Mouse (Mus musculus): ENCODE data around the gene Usp48. TPM values are rescaled to one million over a fixed set of nuclear protein-coding genes. Genes with fewer than 3 reads are reported as not detected.

Usp48 gene
- polyA plus RNA-seq, 1 experiment: 109 TPM

GRCm38 (mm10) chr4:137678568-137678967, 85.0 kb downstream of the Usp48 start:
- Histone ChIP-seq H3K27me3 (ENCODE audit: control insufficient read depth, insufficient read depth, low read length) (no peaks in the 10 kb centered on the region; the same call in 1 of the 2 replicates), H3K4me3 (ENCODE audit: control insufficient read depth, insufficient read depth, low read length) (no peak overlapping the region), H3K4me1 (replicated peaks; ENCODE audit: control insufficient read depth, insufficient read depth, low read length) (no peaks in the 10 kb centered on the region), H3K36me3 (ENCODE audit: control insufficient read depth, insufficient read depth, low read length) (no peaks in the 10 kb centered on the region), H3K27ac (ENCODE audit: control insufficient read depth, insufficient read depth, low read length) (no peak overlapping the region)
- WGBS: 49% methylated on average over 9 of the region's 9 CpGs
- DNase-seq: no peak
- TF ChIP-seq POLR2A (IDR thresholded peaks at IDR 0.05; ENCODE audit: control insufficient read depth, extremely low read depth, insufficient read depth, low read length, poor library complexity) (no peak), CTCF (IDR thresholded peaks at IDR 0.05; ENCODE audit: borderline replicate concordance, control insufficient read depth, extremely low read depth, insufficient read depth, low read length, poor library complexity) (no peak)

- no peak overlapping the region for H3K27ac ChIP-seq (ENCODE audit: control insufficient read depth, insufficient read depth, low read length)
- 83% methylated on average over 2 of the region's 2 CpGs for WGBS
- TF ChIP-seq CTCF (IDR thresholded peaks at IDR 0.05; ENCODE audit: borderline replicate concordance, control insufficient read depth, extremely low read depth, insufficient read depth, low read length, poor library complexity) (no peak), POLR2A (IDR thresholded peaks at IDR 0.05; ENCODE audit: control insufficient read depth, extremely low read depth, insufficient read depth, low read length, poor library complexity) (no peak)
- no peaks in the 10 kb centered on the region for H3K4me1 ChIP-seq (replicated peaks; ENCODE audit: control insufficient read depth, insufficient read depth, low read length)
- H3K27me3 ChIP-seq (ENCODE audit: control insufficient read depth, insufficient read depth, low read length): no peaks in the 10 kb centered on the region; the same call in 1 of the 2 replicates
- H3K36me3 ChIP-seq (ENCODE audit: control insufficient read depth, insufficient read depth, low read length): no peaks in the 10 kb centered on the region
- no peak for DNase-seq
- no peak overlapping the region for H3K4me3 ChIP-seq (ENCODE audit: control insufficient read depth, insufficient read depth, low read length)
These were observed 86.5 kb downstream of the Usp48 start for GRCm38 (mm10) chr4:137679979-137680550.

GRCm38 (mm10) chr4:137680721-137681120, 87.2 kb downstream of the Usp48 start:
- TF ChIP-seq POLR2A (IDR thresholded peaks at IDR 0.05; ENCODE audit: control insufficient read depth, extremely low read depth, insufficient read depth, low read length, poor library complexity): no peak
- TF ChIP-seq CTCF (IDR thresholded peaks at IDR 0.05; ENCODE audit: borderline replicate concordance, control insufficient read depth, extremely low read depth, insufficient read depth, low read length, poor library complexity): no peak
- no peaks in the 10 kb centered on the region; the same call in 1 of the 2 replicates for H3K27me3 ChIP-seq (ENCODE audit: control insufficient read depth, insufficient read depth, low read length)
- no peak overlapping the region for H3K27ac ChIP-seq (ENCODE audit: control insufficient read depth, insufficient read depth, low read length)
- H3K36me3 ChIP-seq (ENCODE audit: control insufficient read depth, insufficient read depth, low read length): no peaks in the 10 kb centered on the region
- H3K4me1 ChIP-seq (replicated peaks; ENCODE audit: control insufficient read depth, insufficient read depth, low read length): no peaks in the 10 kb centered on the region
- no peak overlapping the region for H3K4me3 ChIP-seq (ENCODE audit: control insufficient read depth, insufficient read depth, low read length)
- no peak for DNase-seq
- WGBS: 57% methylated on average over 7 of the region's 7 CpGs

- H3K36me3 ChIP-seq (ENCODE audit: control insufficient read depth, insufficient read depth, low read length): no peaks in the 10 kb centered on the region
- H3K27me3 ChIP-seq (ENCODE audit: control insufficient read depth, insufficient read depth, low read length): no peaks in the 10 kb centered on the region; the same call in 1 of the 2 replicates
- H3K4me3 ChIP-seq (ENCODE audit: control insufficient read depth, insufficient read depth, low read length): no peak overlapping the region
- H3K4me1 ChIP-seq (replicated peaks; ENCODE audit: control insufficient read depth, insufficient read depth, low read length): no peaks in the 10 kb centered on the region
- no peak overlapping the region for H3K27ac ChIP-seq (ENCODE audit: control insufficient read depth, insufficient read depth, low read length)
- no peak for DNase-seq
- TF ChIP-seq POLR2A (IDR thresholded peaks at IDR 0.05; ENCODE audit: control insufficient read depth, extremely low read depth, insufficient read depth, low read length, poor library complexity): no peak
- no peak for TF ChIP-seq CTCF (IDR thresholded peaks at IDR 0.05; ENCODE audit: borderline replicate concordance, control insufficient read depth, extremely low read depth, insufficient read depth, low read length, poor library complexity)
- 8% methylated on average over 52 of the region's 52 CpGs for WGBS
These were observed 88.0 kb downstream of the Usp48 start for GRCm38 (mm10) chr4:137681408-137682104.

- 48% methylated on average over 7 of the region's 7 CpGs for WGBS
- H3K27ac ChIP-seq (ENCODE audit: control insufficient read depth, insufficient read depth, low read length): no peak overlapping the region
- no peaks in the 10 kb centered on the region for H3K4me1 ChIP-seq (replicated peaks; ENCODE audit: control insufficient read depth, insufficient read depth, low read length)
- peak; percentile 25 for DNase-seq
- H3K36me3 ChIP-seq (ENCODE audit: control insufficient read depth, insufficient read depth, low read length): no peaks in the 10 kb centered on the region
- TF ChIP-seq POLR2A (IDR thresholded peaks at IDR 0.05; ENCODE audit: control insufficient read depth, extremely low read depth, insufficient read depth, low read length, poor library complexity) (no peak), CTCF (IDR thresholded peaks at IDR 0.05; ENCODE audit: borderline replicate concordance, control insufficient read depth, extremely low read depth, insufficient read depth, low read length, poor library complexity) (peak; percentile 88)
- no peak overlapping the region for H3K4me3 ChIP-seq (ENCODE audit: control insufficient read depth, insufficient read depth, low read length)
- H3K27me3 ChIP-seq (ENCODE audit: control insufficient read depth, insufficient read depth, low read length): no peaks in the 10 kb centered on the region; the same call in 1 of the 2 replicates
These were observed 89.5 kb downstream of the Usp48 start for GRCm38 (mm10) chr4:137682961-137683453.

GRCm38 (mm10) chr4:137684830-137685343, 91.3 kb downstream of the Usp48 start:
- Histone ChIP-seq H3K27ac (ENCODE audit: control insufficient read depth, insufficient read depth, low read length) (no peak overlapping the region), H3K36me3 (ENCODE audit: control insufficient read depth, insufficient read depth, low read length) (no peaks in the 10 kb centered on the region), H3K4me1 (replicated peaks; ENCODE audit: control insufficient read depth, insufficient read depth, low read length) (no peaks in the 10 kb centered on the region), H3K27me3 (ENCODE audit: control insufficient read depth, insufficient read depth, low read length) (no peaks in the 10 kb centered on the region; the same call in 1 of the 2 replicates), H3K4me3 (ENCODE audit: control insufficient read depth, insufficient read depth, low read length) (no peak overlapping the region)
- TF ChIP-seq POLR2A (IDR thresholded peaks at IDR 0.05; ENCODE audit: control insufficient read depth, extremely low read depth, insufficient read depth, low read length, poor library complexity): no peak
- no peak for TF ChIP-seq CTCF (IDR thresholded peaks at IDR 0.05; ENCODE audit: borderline replicate concordance, control insufficient read depth, extremely low read depth, insufficient read depth, low read length, poor library complexity)
- DNase-seq: no peak
- WGBS: 20% methylated on average over 9 of the region's 9 CpGs
